Mouse (Mus musculus) myocyte (in vitro differentiated cells): ENCODE results near the gene Tha1. TPM values are rescaled to one million over a fixed set of nuclear protein-coding genes. Genes with fewer than 3 reads are reported as not detected.

Experiments
- H3K27me3 ChIP-seq: one replicate; pipeline ENCODE4 v1.6.1; 2011; ENCODE audit not compliant: control insufficient read depth, insufficient read depth, insufficient read length
- H3K36me3 ChIP-seq: one replicate; pipeline ENCODE4 v1.6.1; 2011; ENCODE audit not compliant: control insufficient read depth, insufficient read depth
- H3K4me2 ChIP-seq: one replicate; pipeline ENCODE4 v1.6.1; 2011; ENCODE audit warnings: low read depth, control low read depth
- H3K4me3 ChIP-seq: one replicate; pipeline ENCODE4 v1.5.1; 2011; ENCODE audit warnings: mild to moderate bottlenecking, control low read depth, moderate library complexity
- H3K79me2 ChIP-seq: one replicate; pipeline ENCODE4 v1.6.1; 2011; ENCODE audit not compliant: control insufficient read depth, insufficient read depth
- H3ac ChIP-seq: one replicate; pipeline ENCODE4 v1.6.1; 2011; ENCODE audit not compliant: control insufficient read depth, insufficient read length
- CEBPB ChIP-seq: IDR thresholded peaks from 2 replicates; pipeline ENCODE4 v1.6.1; 2011; ENCODE audit warnings: mild to moderate bottlenecking, moderate library complexity; ENCODE audit not compliant: poor library complexity, insufficient read depth, severe bottlenecking
- E2F4 ChIP-seq: IDR thresholded peaks from one replicate; pipeline ENCODE4 v1.6.1; 2011; ENCODE audit warnings: mild to moderate bottlenecking, control low read depth, moderate library complexity; ENCODE audit not compliant: insufficient read depth
- MAX ChIP-seq: IDR thresholded peaks from one replicate; pipeline ENCODE4 v1.6.1; 2011; ENCODE audit warnings: low read depth, mild to moderate bottlenecking, control low read depth
- MYOD1 ChIP-seq, 3 experiments: IDR thresholded peaks; one replicate each; pipeline ENCODE4 v1.6.1; 2011; ENCODE audit warnings: control low read depth in 2 of 3, low read depth in 2 of 3, mild to moderate bottlenecking in 2 of 3, moderate library complexity in 1 of 3; ENCODE audit not compliant: insufficient read length in 2 of 3, control insufficient read depth in 1 of 3
- MYOG ChIP-seq, 3 experiments: IDR thresholded peaks; one replicate each; pipeline ENCODE4 v1.6.1; 2011; ENCODE audit warnings: control low read depth in 2 of 3, low read depth in 2 of 3, mild to moderate bottlenecking in 2 of 3; ENCODE audit not compliant: insufficient read length in 2 of 3, control insufficient read depth in 1 of 3, insufficient read depth in 1 of 3
- POLR2A ChIP-seq: IDR thresholded peaks from one replicate; pipeline ENCODE4 v1.6.1; 2011; ENCODE audit warnings: low read depth, mild to moderate bottlenecking, control low read depth, moderate library complexity; ENCODE audit not compliant: insufficient read length
- POLR2AphosphoS2 ChIP-seq: IDR thresholded peaks from one replicate; pipeline ENCODE4 v1.6.1; 2011; ENCODE audit warnings: low read depth, control low read depth; ENCODE audit not compliant: insufficient read length
- REST ChIP-seq: IDR thresholded peaks from one replicate; pipeline ENCODE4 v1.6.1; 2011; ENCODE audit warnings: mild to moderate bottlenecking, control low read depth, moderate library complexity; ENCODE audit not compliant: insufficient read depth, insufficient read length
- SRF ChIP-seq: IDR thresholded peaks from one replicate; pipeline ENCODE4 v1.6.1; 2011; ENCODE audit warnings: low read depth; ENCODE audit not compliant: control insufficient read depth, insufficient read length
- TCF12 ChIP-seq: IDR thresholded peaks from one replicate; pipeline ENCODE4 v1.6.1; 2011; ENCODE audit warnings: mild to moderate bottlenecking, control low read depth; ENCODE audit not compliant: poor library complexity, insufficient read depth, severe bottlenecking
- TCF3 ChIP-seq: IDR thresholded peaks from one replicate; pipeline ENCODE4 v1.6.1; 2011; ENCODE audit warnings: low read depth, control low read depth; ENCODE audit not compliant: insufficient read length
- USF1 ChIP-seq: IDR thresholded peaks from one replicate; pipeline ENCODE4 v1.6.1; 2011; ENCODE audit warnings: low read depth, mild to moderate bottlenecking, control low read depth, moderate library complexity
- polyA plus RNA-seq: library from polyadenylated mRNA; unstranded; fragments of >200 nt; fragmentation: generic; extraction: Trizol; gene quantifications from one replicate; pipeline ENCODE4 v1.2.1, GENCODE M21; 2012; ENCODE audit warnings: missing spikeins

Gene Tha1
- polyA plus RNA-seq, 1 experiment, result 2.5 TPM

DNA sequence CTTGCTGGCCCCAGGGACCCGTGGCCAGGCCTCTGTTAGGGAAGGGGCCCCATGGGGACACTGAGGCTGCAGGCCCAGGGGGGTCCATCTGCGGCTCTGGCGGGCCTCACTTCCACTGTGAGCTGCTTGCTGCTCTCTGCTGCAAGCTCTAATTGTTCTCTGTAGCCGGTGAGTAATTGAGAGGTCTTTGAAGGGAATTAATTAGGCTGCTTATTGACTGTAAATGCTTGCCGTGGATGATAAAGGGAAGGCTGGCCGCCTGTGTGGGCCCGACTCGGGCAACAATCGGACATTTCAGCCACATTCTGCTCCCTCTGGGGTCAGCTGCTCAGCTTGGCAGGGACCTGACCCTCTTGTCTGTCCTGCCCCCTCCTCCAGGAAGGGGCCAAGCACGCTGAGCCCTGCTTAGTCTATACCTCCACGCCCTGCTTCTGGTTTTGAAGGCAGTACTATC lies 16.6 kb upstream of the Tha1 start:
- no peaks in the 10 kb centered on the region for H3K27me3 ChIP-seq
- H3K36me3 ChIP-seq, result no peaks in the 10 kb centered on the region
- no peak overlapping the region for H3K4me2 ChIP-seq
- no peak overlapping the region for H3ac ChIP-seq
- no peak for TF ChIP-seq USF1
- H3K4me3 ChIP-seq, result no peak overlapping the region
- no peaks in the 10 kb centered on the region for H3K79me2 ChIP-seq

DNA sequence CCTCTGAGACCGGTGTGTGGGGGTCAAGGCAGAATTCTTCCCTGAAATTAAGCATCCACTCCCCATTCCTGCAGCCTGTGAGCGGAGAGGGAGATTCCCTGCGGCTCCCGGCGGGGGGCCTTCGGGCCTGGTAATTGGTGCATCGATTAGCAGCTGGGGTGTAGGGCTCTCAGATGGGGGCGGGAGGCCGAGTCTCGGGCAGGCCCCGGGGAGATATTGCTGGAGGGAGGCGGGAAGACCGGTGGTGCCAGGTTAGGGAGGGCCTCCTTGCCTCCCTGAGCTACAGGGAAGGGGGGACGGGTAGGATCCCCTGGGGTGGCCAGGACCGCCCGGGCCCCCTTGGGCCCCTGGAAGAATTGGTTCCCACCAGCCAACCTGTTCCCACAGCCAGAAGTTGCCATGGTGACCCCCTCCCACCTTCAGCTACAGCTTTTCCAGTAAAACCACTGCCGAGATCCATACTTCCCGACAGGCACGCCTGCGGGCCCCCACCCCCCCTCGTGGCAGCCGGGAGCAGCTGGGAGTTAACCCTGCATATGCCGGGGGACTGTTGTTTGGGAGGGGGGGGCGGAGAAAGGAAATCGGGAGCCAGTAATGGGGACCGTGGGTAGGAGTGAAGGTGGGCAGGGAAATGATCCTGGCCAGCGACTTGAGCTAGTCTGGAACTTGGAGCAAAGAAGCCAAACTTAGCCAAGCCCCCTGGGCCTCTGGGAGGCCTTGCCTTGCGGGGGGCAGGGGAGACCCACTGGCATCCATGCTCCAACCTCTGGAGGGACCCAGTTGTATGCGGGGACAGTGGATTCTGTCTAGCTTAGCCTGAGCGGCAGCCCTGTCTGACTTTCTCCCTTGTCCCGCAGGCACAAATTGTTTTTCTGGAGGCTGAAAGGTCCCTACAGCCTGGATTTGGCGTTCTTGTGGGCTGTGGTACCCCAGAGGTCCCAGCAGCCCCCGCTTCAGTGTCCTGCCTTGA lies 15.9 kb upstream of the Tha1 start:
- Histone ChIP-seq H3K4me2 (peak overlapping the region; percentile 22), H3K79me2 (no peaks in the 10 kb centered on the region)

DNA sequence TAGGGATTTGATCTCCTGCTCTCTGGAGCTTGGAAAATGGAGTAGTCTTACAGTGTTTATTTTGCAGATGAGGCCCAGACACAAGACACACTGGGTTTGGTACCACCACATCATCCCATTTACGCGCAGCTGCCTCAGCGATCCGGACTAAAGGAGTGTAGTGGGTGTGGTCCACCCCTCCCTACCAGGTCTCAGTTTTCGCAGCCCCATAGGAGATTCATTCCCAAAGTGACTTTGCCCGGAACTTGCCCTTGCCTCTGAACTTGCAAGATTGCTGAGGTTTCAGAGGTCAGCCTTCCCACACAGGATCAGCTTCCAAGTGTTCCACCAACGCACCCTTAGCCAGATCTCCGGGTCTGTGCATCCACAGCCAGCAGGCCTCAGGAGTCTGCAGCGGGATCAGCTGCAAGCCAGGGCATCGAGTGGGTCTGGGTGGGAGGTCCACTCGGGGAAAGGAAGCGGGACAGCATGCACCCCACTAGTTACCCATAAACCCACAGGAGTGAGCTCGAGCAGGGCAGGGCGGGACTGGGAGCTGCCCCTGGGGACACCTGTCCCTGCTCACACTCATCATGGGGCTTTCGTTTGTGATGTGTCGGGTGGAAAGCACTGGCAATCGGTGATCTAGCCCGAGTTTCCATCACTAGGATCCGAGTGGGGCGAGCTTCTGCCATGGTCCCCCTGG lies 15.0 kb upstream of the Tha1 start:
- H3K27me3 ChIP-seq, result no peaks in the 10 kb centered on the region
- no peaks in the 10 kb centered on the region for H3K36me3 ChIP-seq
- no peak overlapping the region for H3ac ChIP-seq
- H3K79me2 ChIP-seq, result no peaks in the 10 kb centered on the region
- no peak overlapping the region for H3K4me3 ChIP-seq
- no peak for TF ChIP-seq REST
- TF ChIP-seq E2F4, result no peak
- no peak for TF ChIP-seq POLR2A
- peak in 1 of 3 experiments; percentile 49 for TF ChIP-seq MYOD1 (IDR thresholded peaks at IDR 0.05; ENCODE audit: control insufficient read depth in 1 of 3, insufficient read length in 2 of 3, low read depth in 2 of 3)
- peak in 1 of 3 experiments; percentile 34 for TF ChIP-seq MYOG (IDR thresholded peaks at IDR 0.05; ENCODE audit: control insufficient read depth in 1 of 3, insufficient read depth in 1 of 3, insufficient read length in 2 of 3, low read depth in 2 of 3)
- H3K4me2 ChIP-seq, result peak overlapping the region; percentile 22

More for the DNA sequence above, 15.9 kb upstream of the Tha1 start:
- H3K27me3 ChIP-seq, result no peaks in the 10 kb centered on the region
- TF ChIP-seq MYOG (IDR thresholded peaks at IDR 0.05; ENCODE audit: control insufficient read depth in 1 of 3, insufficient read depth in 1 of 3, insufficient read length in 2 of 3, low read depth in 2 of 3) (peak in 1 of 3 experiments; percentile 80), E2F4 (no peak), MYOD1 (IDR thresholded peaks at IDR 0.05; ENCODE audit: control insufficient read depth in 1 of 3, insufficient read length in 2 of 3, low read depth in 2 of 3) (peak in 2 of 3 experiments; percentile 28 to 59)
- H3K4me3 ChIP-seq, result no peak overlapping the region
- no peak overlapping the region for H3ac ChIP-seq
- H3K36me3 ChIP-seq, result no peaks in the 10 kb centered on the region

DNA sequence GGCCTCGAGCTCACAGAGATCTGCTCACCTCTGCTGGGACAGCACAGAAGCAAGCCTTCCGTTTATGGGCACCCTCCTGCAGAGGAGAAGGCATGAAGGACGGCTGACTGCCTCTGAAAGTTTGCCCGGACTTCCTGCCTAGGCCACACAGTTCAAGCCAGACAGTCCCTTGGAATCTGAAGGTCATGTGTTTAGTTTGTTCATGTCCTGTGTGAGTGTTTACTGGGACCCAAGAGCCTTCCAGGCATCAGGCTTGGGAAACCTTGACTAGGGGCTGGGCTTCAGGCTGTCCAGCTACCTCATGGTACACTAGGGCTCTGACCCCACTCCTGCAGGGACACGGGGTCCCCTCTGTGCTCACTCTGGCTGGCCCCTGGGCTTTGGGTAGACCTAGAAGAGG lies 12.7 kb upstream of the Tha1 start:
- Histone ChIP-seq H3ac (no peak overlapping the region), H3K36me3 (no peaks in the 10 kb centered on the region), H3K4me2 (no peak overlapping the region), H3K4me3 (no peak overlapping the region), H3K79me2 (no peaks in the 10 kb centered on the region), H3K27me3 (no peaks in the 10 kb centered on the region)
- TF ChIP-seq USF1 (no peak), POLR2AphosphoS2 (no peak), SRF (no peak), E2F4 (no peak), TCF3 (no peak), MYOD1 (IDR thresholded peaks at IDR 0.05; ENCODE audit: control insufficient read depth in 1 of 3, insufficient read length in 2 of 3, low read depth in 2 of 3) (no peak), CEBPB (no peak), TCF12 (no peak), MAX (no peak), POLR2A (no peak), MYOG (IDR thresholded peaks at IDR 0.05; ENCODE audit: control insufficient read depth in 1 of 3, insufficient read depth in 1 of 3, insufficient read length in 2 of 3, low read depth in 2 of 3) (no peak), REST (no peak)

DNA sequence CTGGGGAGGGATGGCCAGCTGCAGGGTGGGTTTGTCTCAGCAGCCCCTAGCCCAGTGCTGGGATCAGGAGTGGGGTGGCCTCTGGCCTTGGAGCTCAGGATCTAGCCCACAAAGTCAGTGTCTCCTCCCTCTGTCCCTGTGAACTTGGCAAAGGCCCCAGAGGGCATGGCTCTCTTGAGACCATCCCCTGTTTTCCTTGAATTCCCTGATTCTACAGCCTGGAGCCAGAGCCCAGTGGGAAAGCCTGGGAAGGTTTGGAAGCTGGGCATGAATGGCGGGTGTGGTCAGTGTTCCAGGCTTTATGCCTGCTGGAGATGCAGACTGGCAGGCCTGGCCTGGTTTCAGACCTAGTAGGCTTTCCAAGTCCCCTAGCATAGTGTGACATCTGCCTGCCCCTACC lies 8.9 kb upstream of the Tha1 start:
- no peaks in the 10 kb centered on the region for H3K79me2 ChIP-seq
- H3K27me3 ChIP-seq, result no peaks in the 10 kb centered on the region
- no peak overlapping the region for H3K4me3 ChIP-seq
- H3K4me2 ChIP-seq, result no peak overlapping the region
- no peaks in the 10 kb centered on the region for H3K36me3 ChIP-seq
- TF ChIP-seq TCF3 (no peak), MYOG (IDR thresholded peaks at IDR 0.05; ENCODE audit: control insufficient read depth in 1 of 3, insufficient read depth in 1 of 3, insufficient read length in 2 of 3, low read depth in 2 of 3) (no peak), MYOD1 (IDR thresholded peaks at IDR 0.05; ENCODE audit: control insufficient read depth in 1 of 3, insufficient read length in 2 of 3, low read depth in 2 of 3) (no peak), CEBPB (no peak), MAX (no peak), POLR2A (no peak), USF1 (no peak), SRF (no peak), TCF12 (no peak), POLR2AphosphoS2 (no peak), REST (no peak), E2F4 (no peak)
- H3ac ChIP-seq, result no peak overlapping the region
